Mouse (Mus musculus) thymus, postnatal 25 days (tissue): ENCODE results near the gene Ntsr2.
A peak's percentile ranks its signal among the peaks of the same experiment; 100 is the strongest.

Source experiments
- DNase-seq: peaks from one replicate; pipeline ENCODE4 v3.0.0; 2022

Ntsr2 gene

DNA sequence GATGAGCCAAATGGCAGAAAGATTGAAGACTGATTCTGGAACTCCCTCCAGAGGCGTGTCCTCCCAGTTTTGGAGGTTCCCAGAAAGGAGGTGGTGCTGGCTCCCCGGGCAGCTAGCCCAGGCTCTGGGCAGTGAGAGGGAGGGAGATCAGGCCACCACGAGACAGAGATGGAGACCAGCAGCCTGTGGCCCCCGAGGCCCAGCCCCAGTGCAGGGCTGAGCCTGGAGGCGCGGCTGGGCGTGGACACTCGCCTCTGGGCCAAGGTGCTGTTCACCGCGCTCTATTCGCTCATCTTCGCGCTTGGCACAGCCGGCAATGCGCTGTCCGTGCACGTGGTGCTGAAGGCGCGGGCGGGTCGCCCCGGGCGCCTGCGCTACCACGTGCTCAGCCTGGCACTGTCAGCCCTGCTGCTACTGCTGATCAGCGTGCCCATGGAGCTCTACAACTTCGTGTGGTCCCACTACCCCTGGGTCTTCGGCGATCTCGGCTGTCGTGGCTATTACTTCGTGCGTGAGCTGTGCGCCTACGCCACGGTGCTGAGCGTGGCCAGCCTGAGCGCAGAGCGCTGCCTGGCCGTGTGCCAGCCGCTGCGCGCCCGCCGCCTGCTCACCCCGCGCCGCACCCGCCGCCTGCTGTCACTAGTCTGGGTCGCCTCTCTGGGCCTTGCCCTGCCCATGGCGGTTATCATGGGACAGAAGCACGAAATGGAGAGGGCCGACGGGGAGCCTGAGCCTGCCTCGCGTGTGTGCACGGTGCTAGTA, at the start of gene Ntsr2:
Gene Ntsr2, plus strand, starts transcription at position 51 of the 762 bp plus-strand sequence.
- peak; percentile 57 for DNase-seq

DNA sequence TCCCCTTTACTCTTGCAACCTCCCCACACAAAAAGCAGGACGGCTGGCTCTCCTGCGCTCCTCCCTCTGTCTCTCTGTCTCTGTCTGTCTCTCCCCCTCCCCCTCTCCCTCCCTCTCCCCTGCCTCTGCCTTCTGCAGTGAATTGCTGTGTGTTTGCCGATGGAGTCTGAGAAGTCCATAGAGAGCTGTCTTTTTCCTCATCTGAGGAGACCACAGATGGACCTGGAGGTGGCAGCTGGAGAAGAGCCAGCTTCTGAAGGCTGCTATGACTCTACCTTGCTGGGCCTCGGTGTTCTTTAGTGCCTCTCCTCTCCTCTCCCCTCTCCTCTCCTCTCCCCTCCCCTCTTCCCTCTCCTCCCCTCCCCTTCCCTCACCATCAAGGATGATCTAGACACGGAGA, 47.6 kb upstream of the Ntsr2 start:
- no peak for DNase-seq

DNA sequence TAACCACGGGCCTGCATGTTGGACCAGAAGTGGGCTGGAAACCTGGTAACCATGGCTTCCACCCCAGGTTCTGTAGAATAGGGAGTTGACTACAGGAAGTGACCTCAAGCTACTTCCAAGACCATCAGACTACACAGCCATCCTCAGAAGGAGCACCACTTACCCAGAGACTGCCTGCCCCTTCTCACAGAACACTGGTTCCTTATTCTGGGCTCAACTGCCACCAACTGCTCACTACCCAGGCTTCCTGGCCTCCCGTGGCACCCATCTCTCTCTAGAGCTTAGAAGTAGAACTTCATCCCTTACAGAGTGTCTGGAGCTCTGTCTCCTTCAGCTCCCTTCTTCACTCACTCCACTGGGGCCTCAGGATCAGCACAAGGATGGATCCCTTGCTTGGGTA, 42.2 kb upstream of the Ntsr2 start, which contains the start of gene Lpin1:
Gene Lpin1, minus strand, starts transcription at position 31 of the 400 bp plus-strand sequence.
- no peak for DNase-seq

DNA sequence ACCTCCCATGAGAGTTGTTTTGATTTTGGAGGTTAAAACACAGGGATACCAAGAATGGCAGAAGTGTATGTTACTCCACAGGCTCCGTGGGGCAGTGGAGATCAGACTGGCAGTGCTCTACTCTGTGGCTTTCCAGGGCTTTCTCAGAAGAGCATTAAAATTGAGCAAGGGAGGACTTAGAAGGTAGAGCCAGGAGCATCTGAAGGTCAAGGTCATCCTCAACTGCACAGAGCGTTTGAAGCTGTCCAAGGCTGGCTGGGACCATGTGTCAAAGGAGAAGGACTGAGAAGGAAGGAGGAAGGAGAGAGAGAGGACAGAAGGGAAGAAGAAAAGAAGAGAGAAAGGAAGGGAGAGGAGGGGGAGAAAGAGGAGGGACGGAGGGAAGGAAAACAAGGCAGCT, 38.6 kb upstream of the Ntsr2 start:
- DNase-seq: no peak

DNA sequence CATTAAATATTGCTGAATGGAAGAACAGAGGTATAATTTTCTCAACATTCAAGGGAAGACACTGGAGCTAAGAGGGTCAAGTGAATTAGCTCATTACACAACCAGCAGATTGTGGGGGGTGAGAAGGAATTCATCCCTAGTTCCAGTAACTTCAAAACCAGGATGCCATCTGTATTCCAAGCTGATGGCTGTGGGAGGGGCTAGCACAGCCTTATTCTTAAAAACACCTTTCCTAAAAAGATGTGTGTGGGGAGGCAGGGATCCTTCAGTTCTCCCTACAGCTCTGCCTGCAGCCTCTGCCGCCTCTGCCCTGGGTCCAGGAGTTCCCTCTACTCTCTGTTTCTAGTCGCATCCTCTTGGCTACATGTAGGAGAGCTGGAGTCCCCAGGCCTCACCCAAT, 37.4 kb upstream of the Ntsr2 start:
- no peak for DNase-seq

DNA sequence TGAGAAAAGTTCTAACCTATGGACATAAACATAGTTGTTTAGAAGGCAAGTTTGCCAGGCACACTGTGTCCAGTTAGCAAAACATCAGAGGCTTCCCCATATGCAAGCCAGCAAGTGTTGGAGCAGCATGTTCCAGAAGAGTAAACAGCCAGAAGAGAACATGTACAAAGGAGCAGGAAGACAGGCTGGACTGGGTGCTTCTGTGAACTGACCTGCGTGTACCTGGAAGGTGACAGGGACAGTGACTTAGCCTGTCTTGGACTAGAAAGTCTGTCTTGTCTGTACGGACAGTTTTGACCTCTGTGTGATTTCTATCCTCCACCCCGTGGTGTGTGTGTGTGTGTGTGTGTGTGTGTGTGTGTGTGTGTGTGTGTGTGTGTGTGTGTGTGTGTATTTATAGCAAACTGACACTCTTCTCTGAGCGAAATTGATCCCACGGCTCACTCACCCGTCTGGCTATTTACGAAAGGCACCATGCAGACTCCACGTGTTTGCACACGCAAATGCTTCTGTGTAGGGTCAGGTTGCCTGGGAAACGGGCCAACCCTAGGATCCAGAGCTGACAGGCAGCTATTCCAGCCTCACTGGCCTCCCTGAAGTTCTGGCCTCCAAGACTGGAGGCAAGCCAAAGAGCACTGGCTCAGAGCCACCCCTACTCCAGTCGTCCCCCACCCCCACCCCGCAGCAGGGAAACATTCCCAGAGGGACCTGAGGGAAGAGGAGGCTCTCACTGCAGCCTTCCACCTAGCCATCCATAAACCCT, 34.5 kb upstream of the Ntsr2 start:
- DNase-seq: no peak

DNA sequence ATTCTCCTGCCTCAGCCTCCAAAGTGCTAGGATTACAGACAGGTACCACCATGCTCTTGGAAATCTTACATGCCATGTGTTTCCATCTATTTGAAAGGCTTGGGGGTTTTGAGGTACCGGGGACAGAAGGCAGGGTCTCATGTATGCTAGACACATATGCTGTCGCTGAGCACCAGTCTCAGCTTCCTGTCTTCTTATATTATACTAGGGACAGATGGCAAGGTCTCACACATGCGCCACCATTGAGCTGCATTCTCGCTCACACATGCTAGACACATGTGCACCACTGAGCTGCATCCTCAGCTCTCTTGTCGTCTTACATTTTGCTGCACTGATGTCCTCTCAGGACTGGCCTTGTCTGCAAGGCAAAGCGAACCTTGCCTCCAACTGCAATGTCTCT, 33.7 kb upstream of the Ntsr2 start:
- no peak for DNase-seq

DNA sequence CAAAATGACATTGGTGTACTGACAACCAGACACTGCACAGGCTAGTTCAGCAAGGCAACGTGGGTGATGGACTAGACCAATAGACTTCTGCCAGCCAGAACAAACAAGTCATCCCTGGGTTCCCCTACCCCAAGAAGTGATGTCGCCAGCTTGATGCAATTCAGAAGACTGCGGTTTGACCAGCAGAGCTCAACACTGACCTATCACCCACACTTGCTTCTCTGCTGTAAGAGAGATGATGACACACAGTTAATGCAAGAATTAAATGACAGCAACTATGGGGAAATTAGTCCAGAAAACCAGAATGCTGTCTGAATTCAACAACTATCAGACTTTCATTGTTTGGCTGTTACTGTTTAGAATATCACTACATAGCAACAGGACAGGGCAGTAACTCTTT, 33.0 kb upstream of the Ntsr2 start:
- no peak for DNase-seq

DNA sequence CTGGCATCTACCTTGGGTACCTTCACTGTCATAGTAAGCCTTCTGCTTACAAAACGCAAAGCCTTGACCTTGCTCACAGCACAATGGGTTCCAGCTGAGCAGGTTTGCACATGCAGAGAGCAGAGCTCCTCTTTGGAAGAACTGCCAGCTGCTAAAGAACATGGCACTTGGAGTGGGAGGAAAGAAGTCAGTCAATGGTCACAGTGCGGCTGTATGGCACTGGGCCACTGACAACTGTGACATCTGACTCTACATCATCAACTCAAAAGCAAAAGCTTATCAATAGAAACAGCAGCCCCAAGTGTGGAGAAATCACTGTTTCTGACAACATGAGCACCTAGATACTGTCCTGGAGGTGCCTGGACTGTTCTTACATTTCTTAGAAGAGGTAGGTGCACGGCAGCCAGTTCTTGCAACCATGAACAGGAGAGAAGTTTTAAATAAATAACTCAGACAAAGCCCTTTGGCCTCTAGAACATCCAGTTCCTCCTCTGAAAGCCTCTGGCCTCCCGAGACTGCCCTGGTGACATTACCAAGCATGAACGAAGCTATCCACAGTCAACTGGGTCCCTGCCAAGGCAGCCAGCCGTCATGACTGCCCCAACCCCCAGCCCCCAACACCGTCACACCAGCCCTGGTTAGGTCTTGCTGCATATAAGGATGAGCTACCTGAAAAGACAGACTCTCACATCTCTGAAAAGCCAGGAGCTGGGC, 22.9 kb upstream of the Ntsr2 start:
- DNase-seq: no peak

DNA sequence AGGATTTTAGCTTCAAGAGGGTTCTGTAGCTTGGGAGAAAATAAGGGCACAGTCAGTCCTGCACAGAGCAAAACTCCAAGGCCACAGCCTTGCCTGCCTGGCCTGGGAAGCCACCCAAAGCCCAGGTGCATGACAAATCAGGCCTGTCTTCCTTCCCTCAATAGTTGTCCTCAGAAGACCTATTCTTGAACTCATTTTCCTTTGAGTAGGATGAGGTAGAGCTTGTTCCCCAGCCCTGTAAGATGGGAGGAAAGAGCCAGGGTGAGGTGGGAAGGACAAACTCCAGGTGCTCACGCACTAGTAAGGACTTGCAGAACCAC, 22.4 kb upstream of the Ntsr2 start:
- DNase-seq: no peak

DNA sequence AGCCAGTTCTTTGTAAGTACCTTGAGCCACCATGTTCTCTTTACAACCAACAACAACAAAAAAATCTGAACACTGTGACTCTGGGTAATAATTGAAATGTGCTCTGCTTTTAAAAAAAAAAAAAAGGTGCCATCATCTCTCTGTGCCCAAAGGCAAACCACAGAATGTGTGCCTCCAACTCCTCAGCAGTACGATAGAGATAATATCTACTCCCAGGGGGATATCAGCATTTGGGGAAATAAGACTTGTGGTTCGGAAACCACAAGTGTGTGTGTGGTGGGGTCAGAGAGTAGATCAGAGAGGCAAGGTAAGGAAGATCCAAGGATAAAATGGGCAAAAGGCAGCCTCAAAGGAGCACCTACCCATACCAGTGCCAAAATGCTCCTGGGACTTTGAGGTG, 21.8 kb upstream of the Ntsr2 start:
- DNase-seq: no peak

DNA sequence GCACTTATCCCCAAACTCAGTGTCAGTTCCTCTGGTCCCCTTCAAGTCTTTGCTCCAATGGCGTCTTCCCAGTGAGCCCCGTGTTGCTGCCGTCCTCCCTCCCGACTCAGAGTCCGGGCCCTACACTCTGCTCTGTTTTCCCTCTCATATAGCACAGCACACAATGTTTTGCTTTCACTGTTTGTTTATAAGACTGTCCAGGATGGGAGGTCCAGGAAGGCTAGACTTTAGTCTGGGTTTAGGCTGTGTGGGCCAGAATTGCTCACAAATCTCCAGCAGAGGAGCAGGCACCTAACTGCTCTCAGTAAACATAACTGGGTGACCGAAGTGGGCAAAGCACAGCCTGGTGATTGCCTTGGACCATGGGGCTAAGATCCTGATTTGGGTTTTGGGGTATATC, 19.9 kb upstream of the Ntsr2 start:
- DNase-seq: no peak

DNA sequence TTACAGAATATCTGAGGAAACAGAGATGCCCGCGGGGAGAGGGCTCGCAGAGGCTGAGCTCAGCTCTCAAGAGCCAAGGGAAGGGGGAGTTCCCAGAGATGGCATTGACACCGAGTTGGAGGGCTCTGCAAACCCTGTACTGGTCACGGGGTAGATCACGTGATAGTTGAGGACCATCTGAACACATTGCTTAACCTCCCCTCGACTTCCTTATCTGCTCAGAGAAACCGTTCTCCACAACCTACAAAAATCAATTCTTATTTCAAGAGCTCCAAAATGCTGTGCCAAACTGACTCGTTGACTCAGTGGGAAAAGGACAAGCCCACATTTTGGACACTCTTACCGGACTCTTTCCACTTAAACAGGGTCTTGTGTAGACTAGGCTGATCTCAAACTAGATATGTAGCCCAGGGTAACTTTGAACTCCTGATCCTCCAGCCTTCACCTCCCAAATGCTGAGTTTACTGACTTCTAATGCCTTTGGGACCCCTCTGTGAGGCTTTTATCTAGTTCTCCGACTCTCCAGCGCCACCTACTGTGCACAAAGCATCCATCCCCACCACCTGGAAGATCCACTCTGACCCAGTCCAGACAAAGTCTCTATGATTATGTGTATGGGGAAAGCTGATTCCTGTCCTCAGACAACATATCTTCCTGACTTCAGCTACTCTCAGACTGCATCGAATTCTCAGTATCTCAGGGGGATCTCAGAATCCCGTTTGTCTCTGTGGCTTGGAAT, 18.9 kb upstream of the Ntsr2 start:
- peak; percentile 70 for DNase-seq

DNA sequence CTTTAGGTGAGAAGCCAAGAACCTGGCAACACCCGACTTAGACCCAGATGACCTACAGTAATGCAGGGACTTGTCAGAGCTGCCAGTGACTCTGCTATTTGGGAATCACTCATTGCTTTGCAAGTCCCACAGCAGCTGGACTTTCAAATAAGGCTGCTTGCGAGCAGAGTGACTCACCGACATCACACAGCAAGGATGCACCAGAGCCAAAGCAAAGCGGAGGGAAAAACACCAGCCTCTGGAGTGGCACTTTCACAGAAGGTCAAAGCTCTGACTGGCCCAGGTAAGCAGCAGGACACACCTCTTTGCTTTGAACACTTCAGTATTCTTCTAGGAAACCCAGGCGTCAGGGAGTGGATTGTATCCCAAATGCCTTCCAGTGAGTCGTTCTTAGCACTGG, 17.4 kb upstream of the Ntsr2 start:
- no peak for DNase-seq

DNA sequence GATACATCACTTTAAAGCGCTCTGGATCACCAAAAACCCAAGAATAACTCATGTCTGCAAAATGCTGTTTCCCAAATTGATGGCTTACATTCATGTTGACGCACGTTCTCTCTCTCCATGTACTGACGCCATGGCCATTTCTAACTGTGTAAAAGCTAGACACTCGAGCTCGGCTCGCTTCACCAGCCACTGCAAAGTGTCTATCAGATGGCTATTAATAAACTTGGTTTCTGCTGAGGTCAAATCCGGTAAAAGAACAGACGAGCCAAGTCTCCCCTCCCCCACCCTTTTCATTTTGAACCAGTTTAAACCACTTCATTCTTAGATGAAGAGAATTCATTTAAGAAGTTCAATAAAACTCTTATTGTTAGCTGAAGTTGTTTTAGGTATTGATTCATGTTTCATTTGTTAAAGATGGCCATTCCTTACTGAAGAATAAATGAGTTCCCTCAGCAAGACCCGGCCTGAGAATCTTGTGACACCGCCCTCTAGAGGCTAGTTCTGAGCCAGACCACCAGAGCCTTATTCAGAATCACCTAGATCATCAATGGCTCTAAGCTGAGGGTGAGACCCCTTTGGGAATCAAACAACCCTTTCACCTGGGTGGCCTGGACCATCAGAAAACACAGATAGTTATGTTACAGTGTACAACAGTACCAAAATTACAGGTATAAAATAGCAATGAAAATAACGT, 14.0 kb upstream of the Ntsr2 start:
- no peak for DNase-seq

DNA sequence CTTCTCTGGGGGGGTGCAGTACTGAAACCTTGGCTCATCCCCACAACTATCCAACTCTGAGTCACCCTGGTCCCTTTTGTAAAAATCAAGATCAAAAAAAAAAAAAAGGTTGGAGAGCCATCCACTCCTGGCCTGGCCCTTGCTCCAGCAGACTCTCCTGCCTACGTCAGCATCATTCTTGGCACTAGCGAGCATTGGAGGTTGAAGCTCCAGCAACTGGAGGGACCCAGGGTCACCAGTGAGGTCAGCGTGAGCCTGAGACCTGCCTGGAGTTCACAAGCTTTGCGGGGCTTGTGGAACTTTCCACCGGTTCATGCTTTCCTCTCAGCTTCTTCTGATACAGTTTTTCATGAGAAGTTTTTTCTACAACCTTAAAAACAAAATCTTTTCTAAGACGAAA, 13.1 kb upstream of the Ntsr2 start:
- DNase-seq: no peak

DNA sequence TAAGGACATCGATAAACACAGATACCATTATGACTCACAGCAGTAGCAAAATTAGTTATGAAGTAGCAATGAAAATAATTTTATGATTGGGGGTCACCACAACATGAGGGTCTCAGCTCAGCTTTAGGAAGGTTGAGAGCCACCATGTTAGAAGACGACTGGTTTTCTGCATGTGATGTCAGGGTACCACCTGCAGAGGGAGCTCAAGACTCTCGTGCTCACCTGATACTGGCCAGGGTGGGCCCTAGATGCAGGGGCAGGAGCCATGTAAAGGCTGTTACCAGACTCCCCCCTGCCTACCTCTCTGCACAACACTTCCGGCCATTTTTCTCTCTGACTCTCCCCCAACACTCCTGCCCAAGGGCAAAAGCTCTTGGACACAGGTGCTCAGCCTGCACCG, 11.2 kb upstream of the Ntsr2 start:
- peak; percentile 29 for DNase-seq

DNA sequence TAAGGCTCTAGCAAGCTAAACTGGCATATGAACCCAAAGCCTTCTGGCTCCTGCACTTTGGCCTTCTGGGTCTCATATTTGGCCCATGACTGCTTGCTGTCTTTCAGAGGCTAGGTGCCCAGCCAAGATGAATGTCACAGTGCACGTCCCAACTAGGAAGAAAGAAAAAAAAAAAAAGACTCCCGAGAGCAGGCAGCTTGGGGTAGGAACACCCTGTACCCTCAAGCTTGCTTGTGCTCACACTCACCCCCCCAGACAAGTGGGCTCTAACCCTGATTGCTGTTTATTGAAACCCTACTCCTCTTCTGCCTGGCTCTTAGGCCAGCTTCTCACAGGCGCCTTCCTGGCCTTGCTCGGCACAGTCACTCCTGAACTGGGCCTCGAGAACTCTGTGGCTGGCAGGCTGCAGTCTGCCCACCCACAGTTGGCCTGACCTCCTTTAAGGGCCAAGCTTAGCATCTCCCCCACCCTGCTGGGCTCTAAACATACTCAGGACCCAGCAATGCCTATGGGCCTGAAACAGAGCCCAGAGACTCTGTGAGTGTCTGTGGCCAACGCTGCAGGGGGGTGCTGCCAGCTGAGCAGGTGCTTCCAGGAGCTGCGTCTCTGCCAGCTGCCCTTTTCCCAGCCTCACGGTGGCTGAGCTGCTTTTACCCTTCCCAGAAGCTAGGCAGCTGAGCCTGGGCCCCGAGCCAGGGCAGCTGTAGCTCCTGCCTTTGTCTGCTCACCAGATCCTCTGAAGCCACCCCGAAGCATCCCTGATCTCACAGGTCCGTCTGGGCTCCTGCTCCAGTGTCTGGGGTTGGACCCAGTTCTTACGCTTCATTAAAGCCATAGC, 9.5 kb upstream of the Ntsr2 start:
- DNase-seq: no peak

DNA sequence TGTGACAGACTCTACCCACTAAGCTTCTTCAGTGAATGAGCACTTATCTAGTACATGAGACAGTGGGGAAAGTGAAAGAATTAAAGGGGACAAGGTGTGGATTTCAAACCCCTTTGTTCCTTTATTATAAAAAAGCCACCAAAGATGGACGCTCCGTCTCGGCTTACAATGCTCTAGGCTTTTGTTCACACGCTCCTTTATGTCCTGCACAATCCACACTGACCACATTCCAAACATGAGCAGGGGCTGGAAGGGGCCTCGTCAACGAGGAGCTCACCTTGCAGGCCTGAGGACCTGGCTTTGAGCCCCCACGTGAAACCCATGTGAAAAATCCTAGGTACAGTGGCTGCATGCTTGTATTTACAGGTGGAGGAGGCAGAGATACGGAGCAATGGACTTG, 8.5 kb upstream of the Ntsr2 start:
- no peak for DNase-seq

DNA sequence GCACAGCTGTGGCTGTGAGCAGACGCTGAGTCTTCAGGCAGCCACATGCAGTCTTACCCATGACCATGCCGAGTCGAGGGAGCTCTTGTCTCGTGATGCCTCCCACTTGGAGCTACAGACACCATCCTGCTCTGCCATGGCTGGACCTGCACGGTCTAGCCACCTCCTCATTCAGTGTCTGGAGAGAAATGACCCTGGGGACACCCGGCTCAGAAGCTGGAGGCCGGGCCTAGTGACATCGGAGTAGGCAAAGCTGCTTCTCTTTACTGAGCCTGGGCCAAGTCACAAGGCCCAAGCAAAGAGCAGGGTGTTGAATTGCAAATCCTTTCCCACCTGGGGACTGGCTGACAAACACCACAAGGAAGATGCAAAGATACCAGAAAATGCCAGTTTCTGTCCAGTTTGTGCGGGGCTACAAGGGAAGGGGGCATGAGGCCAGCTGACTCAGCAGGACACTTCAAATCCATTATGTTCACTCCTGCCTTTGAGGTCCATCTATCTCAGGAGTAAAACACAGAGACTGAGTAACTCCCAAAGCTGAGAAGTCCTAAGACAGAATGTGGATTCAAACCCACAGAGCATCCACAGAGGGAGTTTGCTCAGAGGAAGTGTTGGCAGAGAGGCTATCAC, 6.3 kb upstream of the Ntsr2 start:
- no peak for DNase-seq

DNA sequence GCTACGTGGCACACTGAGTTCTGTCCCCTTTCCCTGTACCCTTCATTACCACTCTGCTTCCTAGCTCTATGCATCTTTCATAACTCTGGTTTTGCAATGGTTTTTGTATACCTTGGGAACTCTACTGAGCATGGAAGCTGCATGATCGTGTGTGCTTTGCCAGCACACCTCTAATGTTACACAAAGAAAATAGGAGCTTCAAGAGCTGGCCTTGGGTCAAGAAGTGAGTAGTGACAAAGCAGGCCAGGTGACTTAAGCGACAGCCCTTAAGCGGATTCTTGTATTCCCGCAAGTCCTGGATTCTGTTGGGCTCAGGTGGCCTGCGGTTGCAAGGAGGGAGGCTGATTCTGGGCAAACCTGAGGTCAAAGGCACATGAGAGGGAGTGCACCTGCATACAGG, 4.9 kb upstream of the Ntsr2 start:
- no peak for DNase-seq
